Mouse (Mus musculus) cerebellum, adult 18-20 months (tissue): ENCODE measurements at regions not wholly inside any gene's neighbourhood (a gene's known extent, or its start where the extent isn't known, plus 50 kb on each side); places are given as distances from the start of the nearest gene placed in this dataset.
A peak's percentile ranks its signal among the peaks of the same experiment; 100 is the strongest.
"Not testable (repeated sequence)": the region's sequence is repeated elsewhere in the genome, so short reads cannot be mapped to it uniquely, and the experiment has no call there.

Source experiments
- DNase-seq, 2 experiments: peaks; one replicate each; pipeline ENCODE4 v3.0.0; 2021

DNA sequence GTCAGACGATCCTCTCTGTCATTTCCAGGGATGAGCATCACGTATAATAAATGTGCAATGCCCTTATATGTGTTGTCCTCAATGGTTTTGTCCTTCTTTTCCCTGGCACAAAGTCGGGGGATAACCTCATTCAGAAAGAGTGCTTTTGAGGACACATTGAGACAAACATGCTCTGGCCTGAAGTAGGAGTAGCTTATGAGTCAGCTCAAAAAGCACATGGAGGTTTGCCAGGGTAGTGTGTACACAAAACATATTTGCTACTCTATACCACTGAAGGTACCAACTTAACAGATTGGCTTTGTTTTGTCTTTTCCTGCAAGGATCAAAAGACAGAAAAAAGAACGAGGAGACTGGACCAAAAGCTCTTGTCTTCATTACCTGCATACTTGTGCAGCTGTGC, 682.1 kb upstream of the Grid2 start:
- no peak for DNase-seq

- DNase-seq: peak; percentile 30 to 34
These were observed 679.5 kb upstream of the Grid2 start for GRCm38 (mm10) chr6:62576200-62576599.

- no peak for DNase-seq
These were observed 635.1 kb upstream of the Grid2 start for GRCm38 (mm10) chr6:62620543-62620942.

DNA sequence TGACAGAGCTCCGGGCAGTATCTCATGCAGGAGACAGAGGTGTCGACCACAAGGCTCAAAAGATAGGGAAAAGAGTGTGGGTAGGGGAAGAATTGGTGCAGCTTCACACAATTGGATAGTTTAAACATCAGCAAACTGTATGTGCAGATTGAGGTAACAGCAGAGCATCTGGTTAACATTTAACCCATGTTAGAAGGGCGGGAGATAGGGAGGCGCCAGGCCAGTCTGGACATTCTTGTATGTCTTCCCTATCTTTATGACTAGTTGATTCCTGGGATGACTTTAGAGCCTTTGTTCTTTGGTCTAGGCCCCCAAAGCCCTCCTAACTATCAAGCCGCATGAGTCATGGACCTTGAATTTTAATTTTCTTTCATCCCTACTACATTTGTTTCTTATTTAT, 587.6 kb upstream of the Grid2 start:
- DNase-seq: not testable (repeated sequence)

DNA sequence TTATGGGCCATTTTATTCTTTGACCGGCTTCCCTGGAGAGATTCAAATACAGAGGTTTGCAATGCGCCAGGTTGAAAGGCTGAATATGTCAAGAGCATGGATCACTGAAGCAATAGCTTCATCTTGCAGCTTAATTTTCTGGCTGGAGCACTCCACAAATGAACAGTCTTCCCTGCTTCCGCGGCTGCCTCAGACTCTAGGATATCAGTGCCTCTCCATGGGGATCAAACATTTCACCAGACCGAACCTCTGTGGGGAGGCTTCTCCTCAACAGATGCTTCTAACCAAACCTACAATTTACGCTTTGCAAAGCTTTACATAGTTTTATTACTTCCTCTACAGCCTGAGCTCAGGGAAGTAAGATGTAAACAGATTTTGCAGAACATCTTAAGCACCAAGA, 537.3 kb upstream of the Grid2 start:
- DNase-seq: no peak

- DNase-seq: no peak
These were observed 536.0 kb upstream of the Grid2 start for GRCm38 (mm10) chr6:62719541-62720155.
